Mouse (Mus musculus) left cerebral cortex, adult 18-20 months (tissue): ENCODE results near the gene Dars2. TPM values are rescaled to one million over a fixed set of nuclear protein-coding genes. Genes with fewer than 3 reads are reported as not detected.

Experiments
- DNase-seq, 2 experiments: peaks; one replicate each; pipeline ENCODE4 v3.0.0; 2021 to 2022; ENCODE audit warnings: low spot score in 2 of 2, mixed read lengths in 1 of 2
- long read RNA-seq, 2 experiments: library from polyadenylated mRNA; stranded (forward); transcript quantifications; one replicate each; pipeline ENCODE4 v2.0.0; 2021
- total RNA-seq, 2 experiments: library from RNA; stranded (reverse); gene quantifications; 2 replicates each; pipeline ENCODE4 v1.2.3; 2021

The Dars2 gene
- 10 to 100 TPM; 20.0 to 20.4 TPM for total RNA-seq
- long read RNA-seq, experiment 1, transcript Dars2-201 (17 exons, 3,619 nt): major isoform, 18 of 26 reads
- long read RNA-seq, experiment 1, partial matches to known transcripts: 0 of 26 reads
- long read RNA-seq, experiment 1, other reads (novel, unspliced or antisense): 7 of 26 reads
- long read RNA-seq, experiment 2, transcript Dars2-201 (17 exons, 3,619 nt): major isoform, 25 of 33 reads
- long read RNA-seq, experiment 2, partial matches to known transcripts: 0 of 33 reads
- long read RNA-seq, experiment 2, other reads (novel, unspliced or antisense): 8 of 33 reads

- DNase-seq: peak; percentile 95 to 98
Observed at GRCm38 (mm10) chr1:161070352-161071271, at the start of gene Dars2, which contains the start of gene Cenpl. Gene Dars2, minus strand, starts transcription at chr1:161070658. Gene Cenpl, plus strand, starts transcription at chr1:161070713.

- DNase-seq: no peak
Observed at GRCm38 (mm10) chr1:161114591-161114990, 44.1 kb upstream of the Dars2 start.

- no peak for DNase-seq
Observed at GRCm38 (mm10) chr1:161109216-161109615, 38.8 kb upstream of the Dars2 start.

DNA sequence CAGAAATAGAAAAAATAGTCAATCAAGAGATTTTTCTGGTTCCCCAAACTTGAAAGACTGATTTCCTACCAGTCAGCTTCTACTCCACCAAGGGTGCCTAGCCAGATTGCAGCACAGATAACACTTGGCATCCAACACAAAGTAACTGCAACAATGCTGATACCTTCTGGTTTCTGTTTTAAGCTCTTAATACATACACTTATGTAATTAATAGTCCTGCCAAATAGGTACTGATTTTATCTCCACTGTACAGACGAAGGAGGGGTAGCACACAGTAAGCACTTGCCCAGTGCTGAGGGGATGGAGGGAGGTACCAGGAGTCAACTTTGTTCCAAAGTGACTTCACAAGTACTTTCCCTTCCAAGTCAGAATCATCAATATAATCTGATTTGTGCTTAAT lies 33.4 kb upstream of the Dars2 start:
- no peak for DNase-seq

- DNase-seq: no peak
Observed at GRCm38 (mm10) chr1:161099721-161100405, 29.4 kb upstream of the Dars2 start.

- DNase-seq: no peak
Observed at GRCm38 (mm10) chr1:161077243-161077642, 6.8 kb upstream of the Dars2 start.

DNA sequence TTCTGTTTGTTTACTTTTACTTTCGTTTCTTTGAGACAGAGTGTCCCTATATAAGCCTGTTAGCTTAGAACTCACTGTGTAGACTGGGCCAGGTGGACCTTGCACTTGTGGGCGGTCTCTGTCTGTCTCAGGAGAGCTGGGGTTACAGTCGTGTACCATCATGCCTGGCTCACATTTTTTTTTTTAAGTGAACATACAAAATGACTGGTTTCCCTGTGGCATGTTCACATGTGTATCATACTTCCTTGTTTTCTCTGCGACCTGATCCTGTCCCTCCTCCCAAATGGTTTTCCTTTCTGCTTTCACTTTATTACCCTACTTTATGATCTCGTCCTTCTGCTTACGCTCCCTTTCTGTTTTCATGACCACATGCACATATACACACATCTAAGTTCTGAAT lies 5.8 kb upstream of the Dars2 start:
- DNase-seq: no peak

- no peak for DNase-seq
Observed at GRCm38 (mm10) chr1:161071272-161071620, 788 bp upstream of the Dars2 start.

GRCm38 (mm10) chr1:161063351-161063750 lies 7.1 kb downstream of the Dars2 start:
- no peak for DNase-seq

DNA sequence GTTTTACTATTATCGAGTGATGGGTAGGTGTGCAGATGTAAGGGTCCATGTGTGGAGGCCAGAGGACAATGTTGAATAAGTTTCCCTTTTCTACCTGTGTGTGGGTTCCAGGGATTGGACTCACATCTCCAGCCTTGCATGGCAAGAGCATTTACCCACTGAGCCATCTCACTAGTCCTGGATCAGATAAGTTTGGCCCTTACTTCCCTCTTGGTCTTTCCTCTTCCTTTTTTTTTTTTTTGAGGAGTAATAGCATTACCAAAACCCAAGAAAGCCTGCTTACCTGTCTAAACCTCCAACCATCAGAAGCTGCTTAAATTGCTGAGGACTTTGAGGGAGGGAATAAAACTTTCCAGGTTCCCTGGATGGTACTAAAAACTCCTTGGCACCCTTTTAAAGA lies 13.3 kb downstream of the Dars2 start:
- no peak for DNase-seq

DNA sequence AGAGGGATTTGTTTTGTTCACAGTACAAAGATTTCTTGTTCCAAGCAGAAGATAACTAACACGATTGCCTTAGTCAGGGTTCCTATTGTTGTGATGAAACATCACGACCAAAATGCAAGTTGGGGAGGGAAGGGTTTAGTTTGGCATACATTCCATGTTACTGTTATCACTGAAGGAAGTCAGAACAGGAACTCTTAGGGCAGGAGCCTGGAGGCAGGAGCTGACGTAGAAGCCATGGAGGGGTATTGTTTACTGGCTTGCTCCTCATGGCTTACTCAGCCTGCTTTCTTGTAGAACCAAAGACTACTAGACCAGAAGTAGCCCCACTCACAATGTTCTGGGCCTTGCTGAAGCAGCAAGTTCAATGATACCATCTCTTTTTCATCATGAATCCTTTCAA lies 23.5 kb downstream of the Dars2 start:
- DNase-seq: no peak

GRCm38 (mm10) chr1:161041261-161042020 lies 29.0 kb downstream of the Dars2 start:
- no peak for DNase-seq

GRCm38 (mm10) chr1:161040855-161041254 lies 29.6 kb downstream of the Dars2 start:
- DNase-seq: no peak

- DNase-seq: no peak
Observed at GRCm38 (mm10) chr1:161040426-161040770, 30.1 kb downstream of the Dars2 start.

DNA sequence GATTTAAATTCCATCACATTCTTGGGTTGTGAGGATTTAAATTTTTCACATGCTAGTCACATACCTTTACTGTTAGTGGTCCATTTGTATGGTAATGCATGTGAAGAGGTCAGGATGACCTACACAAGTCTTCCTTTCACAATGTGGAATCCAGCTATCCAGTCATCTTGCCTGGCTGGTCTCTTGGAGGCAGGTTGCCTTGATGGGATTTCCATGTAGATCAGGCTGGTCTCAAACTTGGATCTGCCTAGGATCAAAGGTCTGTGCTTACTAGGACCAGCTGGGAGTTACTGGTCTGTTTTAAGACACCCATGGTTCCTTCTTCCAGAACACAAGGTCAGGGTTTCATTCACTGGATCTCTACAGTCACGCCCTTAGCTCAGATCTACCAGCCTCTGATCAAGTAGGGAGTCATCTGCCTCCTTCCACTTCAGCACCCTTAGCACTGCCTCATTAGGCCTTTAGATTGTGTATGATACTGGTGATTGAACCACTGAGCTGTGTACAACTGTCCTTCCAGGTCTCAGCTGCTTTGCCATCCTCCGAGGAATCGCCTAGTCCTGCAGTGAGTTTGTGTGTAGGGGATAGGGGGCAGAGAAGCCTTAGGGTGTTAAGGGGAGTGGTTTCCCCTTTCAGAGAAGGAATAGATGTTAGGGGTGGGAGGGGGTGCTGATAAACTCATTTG lies 30.6 kb downstream of the Dars2 start:
- DNase-seq: no peak

GRCm38 (mm10) chr1:161038968-161039721 lies 31.3 kb downstream of the Dars2 start:
- no peak for DNase-seq

DNA sequence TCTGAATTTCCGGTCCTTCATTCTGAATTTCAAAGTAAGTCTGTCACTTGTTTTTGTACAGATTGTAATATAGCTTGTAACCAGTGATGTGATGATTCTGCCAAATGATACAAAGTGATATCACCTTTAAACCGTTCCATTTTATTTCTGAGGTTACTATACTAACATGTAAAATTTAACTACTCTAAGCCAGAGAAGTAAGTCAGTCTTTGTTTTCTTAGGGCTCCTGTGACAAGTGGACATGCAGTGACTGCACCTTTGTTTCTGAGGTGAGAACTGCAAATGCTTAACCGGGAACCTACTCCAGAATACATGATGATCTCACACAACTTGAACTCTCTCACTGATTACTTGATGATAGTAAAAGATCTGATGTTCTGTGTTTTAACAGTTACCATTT lies 32.5 kb downstream of the Dars2 start:
- no peak for DNase-seq

DNA sequence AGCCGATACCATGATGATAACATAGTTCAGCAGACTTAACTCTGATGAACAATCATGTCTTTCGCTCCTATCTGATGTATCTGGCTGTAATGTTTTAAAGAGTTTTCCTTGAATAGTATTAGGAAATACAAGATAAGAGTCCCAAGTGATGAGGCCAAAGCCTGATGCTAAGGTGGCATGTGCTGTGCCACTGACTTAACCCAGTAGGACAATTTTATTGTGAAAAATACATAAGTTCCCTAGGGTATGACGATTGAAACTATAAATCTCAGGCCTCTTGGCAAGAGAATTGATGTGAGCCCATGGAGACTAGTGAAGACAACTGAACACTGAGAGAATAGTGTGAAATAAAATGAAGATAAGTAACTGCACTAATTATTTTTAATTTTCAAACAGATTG lies 32.9 kb downstream of the Dars2 start:
- DNase-seq: no peak

GRCm38 (mm10) chr1:161037026-161037425 lies 33.4 kb downstream of the Dars2 start:
- DNase-seq: no peak

DNA sequence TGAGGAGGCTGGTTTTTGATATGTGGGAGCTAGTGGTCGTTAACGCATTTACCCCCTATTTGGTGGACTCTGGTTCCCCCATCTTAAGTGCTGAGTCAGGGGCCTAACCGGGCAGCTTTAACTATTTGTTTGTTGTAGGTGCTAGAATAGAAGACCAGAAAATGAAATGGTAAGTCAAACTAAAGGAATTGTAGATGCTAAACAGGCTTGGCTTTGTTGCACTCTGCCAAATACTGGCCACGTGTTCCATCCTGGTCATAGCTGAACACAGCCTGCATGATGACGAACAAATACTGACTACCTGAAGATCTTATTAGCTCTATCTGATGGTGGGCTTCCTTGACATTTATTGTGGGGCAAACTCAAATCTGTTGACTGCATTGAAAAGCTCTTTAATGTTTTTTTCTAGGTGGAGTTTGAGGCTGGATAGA lies 34.0 kb downstream of the Dars2 start:
- no peak for DNase-seq
